Comparison of ENCODE assay signal across 37 mouse cellular contexts in genomic region chr6:145565663-145566062, GRCm38 (mm10). TPM values are rescaled to one million over a fixed set of nuclear protein-coding genes. Genes with fewer than 3 reads are reported as not detected.
"Had no signal": no experiment of that assay in that cellular context is flagged by ENCODE, and none has a peak within 500 bp of the region (broad histone marks: within the 10 kb centered on the region; RNA-seq: fewer than 3 reads in every experiment).

No protein-coding gene starts in this region.

- H3K9ac ChIP-seq: heart, embryonic 13.5 days; heart, embryonic 15.5 days; hindbrain, embryonic 12.5 days; hindbrain, embryonic 14.5 days; hindbrain, embryonic 15.5 days; intestine, embryonic 15.5 days; kidney, embryonic 15.5 days had no signal

- H3K4me3 ChIP-seq: heart, embryonic 13.5 days; heart, embryonic 15.5 days; hindbrain, embryonic 10.5 days; hindbrain, embryonic 12.5 days; hindbrain, embryonic 15.5 days; intestine, embryonic 15.5 days; kidney, embryonic 15.5 days; layer of hippocampus, adult 2 months; left cerebral cortex, adult 2 months had no signal

- H3K9me3 ChIP-seq: heart, embryonic 13.5 days; heart, embryonic 15.5 days; hindbrain, embryonic 10.5 days; hindbrain, embryonic 12.5 days; hindbrain, embryonic 15.5 days; intestine, embryonic 15.5 days; kidney, embryonic 15.5 days had no signal

- H3K27me3 ChIP-seq: heart, embryonic 13.5 days; heart, embryonic 15.5 days; hindbrain, embryonic 12.5 days; hindbrain, embryonic 15.5 days; intestine, embryonic 15.5 days; kidney, embryonic 15.5 days had no signal

- DNase-seq: heart, postnatal 10 days; heart, postnatal 14 days; heart, postnatal 36 days; heart, postnatal 4 days; kidney, adult 11 months; kidney, adult 18-20 months; kidney, adult 2 months; kidney, adult 8-10 months; kidney, adult 9 months; kidney, postnatal 10 days; kidney, postnatal 14 days; kidney, postnatal 25 days; kidney, postnatal 36 days; kidney, postnatal 4 days; layer of hippocampus, adult 9-11 months; layer of hippocampus, postnatal 36 days had no signal

- H3K36me3 ChIP-seq: heart, embryonic 13.5 days; heart, embryonic 15.5 days; hindbrain, embryonic 10.5 days; hindbrain, embryonic 12.5 days; hindbrain, embryonic 15.5 days; intestine, embryonic 15.5 days; kidney, embryonic 15.5 days had no signal

- H3K4me2 ChIP-seq: heart, embryonic 11.5 days; heart, embryonic 13.5 days; heart, embryonic 15.5 days; hindbrain, embryonic 12.5 days; hindbrain, embryonic 14.5 days; hindbrain, embryonic 15.5 days; intestine, embryonic 15.5 days; kidney, embryonic 15.5 days had no signal

- H3K27ac ChIP-seq: heart, embryonic 13.5 days; heart, embryonic 15.5 days; hindbrain, embryonic 10.5 days; hindbrain, embryonic 12.5 days; hindbrain, embryonic 14.5 days; hindbrain, embryonic 15.5 days; hindbrain, postnatal 0 days; intestine, embryonic 15.5 days; kidney, embryonic 15.5 days; kidney, postnatal 0 days; layer of hippocampus, adult 2 months; left cerebral cortex, adult 2 months had no signal

- ATAC-seq: hindbrain, embryonic 16.5 days; hindbrain, postnatal 0 days; inflammation-experienced regulatory T-cells, adult 6 months; intestine, embryonic 15.5 days had no signal

- H3K4me1 ChIP-seq: intestine, embryonic 15.5 days had no signal

RNA-seq across cellular contexts. Expression of gene Lmntd1, which starts 48.5 kb away (rescaled TPM):
- polyA plus RNA-seq: hindbrain, embryonic 11.5 days; inflammation-experienced regulatory T-cells, adult 6 months had no signal

RNA-seq across cellular contexts. Expression of gene Tuba3b, which starts 49.9 kb away (rescaled TPM):
- polyA plus RNA-seq: heart, embryonic 11.5 days; heart, embryonic 13.5 days; hindbrain, embryonic 10.5 days; hindbrain, embryonic 11.5 days; hindbrain, embryonic 12.5 days; hindbrain, embryonic 14.5 days; hindbrain, embryonic 15.5 days; hindbrain, embryonic 16.5 days; hindbrain, postnatal 0 days; inflammation-experienced regulatory T-cells, adult 6 months; intestine, embryonic 14.5 days; intestine, embryonic 15.5 days; intestine, embryonic 16.5 days; intestine, postnatal 0 days; kidney, embryonic 14.5 days; kidney, embryonic 15.5 days; kidney, postnatal 0 days; large intestine, adult 2 months had no signal
